Mouse (Mus musculus) forebrain, embryonic 16.5 days (tissue): ENCODE results near the gene Nhp2. TPM values are rescaled to one million over a fixed set of nuclear protein-coding genes. Genes with fewer than 3 reads are reported as not detected.

Experiments
- ATAC-seq: fragments of 200-750 bp; cut with Nextera tagmentation; 2 replicates; pipeline ENCODE4 v1.8.0; 2017; ENCODE audit warnings: mild to moderate bottlenecking, moderate library complexity
- H3K27ac ChIP-seq: fragments of 300-500 bp; sonication (generic); 2 replicates; pipeline ENCODE4 v1.5.1; 2014; ENCODE audit warnings: low read length, control low read depth
- H3K27me3 ChIP-seq: fragments of 300-500 bp; sonication (generic); replicated peaks from 2 replicates; pipeline ENCODE4 v1.6.1; 2014; ENCODE audit warnings: low read length; ENCODE audit not compliant: control insufficient read depth, insufficient read depth
- H3K36me3 ChIP-seq: fragments of 300-500 bp; sonication (generic); 2 replicates; pipeline ENCODE4 v1.6.1; 2014; ENCODE audit not compliant: control insufficient read depth, insufficient read depth
- H3K4me1 ChIP-seq: fragments of 300-500 bp; sonication (generic); replicated peaks from 2 replicates; pipeline ENCODE4 v1.6.1; 2014; ENCODE audit warnings: low read length; ENCODE audit not compliant: control insufficient read depth, insufficient read depth
- H3K4me2 ChIP-seq: fragments of 300-500 bp; sonication (generic); 2 replicates; pipeline ENCODE4 v1.6.1; 2014; ENCODE audit warnings: mild to moderate bottlenecking, low read length, control low read depth
- H3K4me3 ChIP-seq: fragments of 300-500 bp; sonication (generic); replicated peaks from 2 replicates; pipeline ENCODE4 v1.5.1; 2014; ENCODE audit warnings: mild to moderate bottlenecking, low read length, control low read depth
- H3K9ac ChIP-seq: fragments of 300-500 bp; sonication (generic); replicated peaks from 2 replicates; pipeline ENCODE4 v1.6.1; 2014; ENCODE audit warnings: low read depth, low read length, control low read depth
- H3K9me3 ChIP-seq: fragments of 300-500 bp; sonication (generic); 2 replicates; pipeline ENCODE4 v1.6.1; 2016; ENCODE audit warnings: low read length; ENCODE audit not compliant: control insufficient read depth
- WGBS: fragments of 180-500 bp; shearing (Covaris S2); extraction: QIAGEN DNeasy Blood & Tissue Kit; methylation state at CpG from one replicate; pipeline ENCODE4 v1.1.7; 2014; 5-methylcytosine and 5-hydroxymethylcytosine counted together
- polyA plus RNA-seq: library from polyadenylated mRNA; unstranded; fragments of >200 nt; fragmentation: Nextera tagmentation; extraction: Ambion mirVana; gene quantifications from 2 replicates; pipeline ENCODE4 v1.2.1, GENCODE M21; 2015

Gene Nhp2
- polyA plus RNA-seq, 1 experiment from 2014 or later = 97.9 TPM

DNA sequence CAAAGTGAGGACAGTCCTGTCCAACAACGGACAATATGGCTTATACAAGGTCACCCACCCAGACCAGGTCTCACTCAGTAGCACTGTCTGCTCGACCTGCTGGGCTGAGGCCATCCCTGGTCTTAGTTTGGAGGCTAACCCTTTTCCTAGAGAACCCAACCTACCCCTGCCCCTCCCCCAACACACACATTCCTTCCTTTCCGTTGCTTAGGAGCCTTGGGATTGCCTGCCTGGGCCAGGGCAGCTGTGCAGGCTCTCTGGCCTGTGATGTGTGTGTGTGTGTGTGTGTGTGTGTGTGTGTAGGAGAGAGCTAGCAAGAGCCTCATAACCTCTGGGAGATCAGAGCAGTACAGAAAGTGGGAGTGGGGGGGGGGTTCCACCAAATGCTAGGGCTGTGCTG, 29.0 kb downstream of the Nhp2 start:
- Histone ChIP-seq H3K9ac (no peak overlapping the region), H3K4me3 (no peak overlapping the region), H3K9me3 (no peaks in the 10 kb centered on the region), H3K4me1 (peaks cover 16% of the 10 kb centered on the region), H3K4me2 (no peak overlapping the region), H3K27me3 (peaks cover 2% of the 10 kb centered on the region; the same call in 1 of the 2 replicates), H3K27ac (no peak overlapping the region), H3K36me3 (no peaks in the 10 kb centered on the region)
- WGBS = 21% methylated on average over 3 of the region's 3 CpGs
- no peak for ATAC-seq

- 34% methylated on average over 11 of the region's 11 CpGs for WGBS
- no peak overlapping the region for H3K27ac ChIP-seq
- H3K36me3 ChIP-seq = no peaks in the 10 kb centered on the region
- peak overlapping the region; percentile 12; the same call in 1 of the 2 replicates for H3K9ac ChIP-seq
- H3K27me3 ChIP-seq = peaks cover 2% of the 10 kb centered on the region; the same call in 1 of the 2 replicates
- H3K4me3 ChIP-seq = peak overlapping the region; percentile 54
- no peaks in the 10 kb centered on the region for H3K9me3 ChIP-seq
- ATAC-seq = no peak
- peaks cover 16% of the 10 kb centered on the region for H3K4me1 ChIP-seq
- H3K4me2 ChIP-seq = peak overlapping the region; percentile 91
These were observed 29.8 kb downstream of the Nhp2 start for GRCm38 (mm10) chr11:51649111-51649888.

- peak overlapping the region; percentile 91 for H3K4me2 ChIP-seq
- H3K27ac ChIP-seq = no peak overlapping the region
- peak overlapping the region; percentile 70 for H3K9ac ChIP-seq
- H3K27me3 ChIP-seq = peaks cover 2% of the 10 kb centered on the region; the same call in 1 of the 2 replicates
- 2% methylated on average over 7 of the region's 7 CpGs for WGBS
- peaks cover 16% of the 10 kb centered on the region for H3K4me1 ChIP-seq
- no peaks in the 10 kb centered on the region for H3K36me3 ChIP-seq
- no peaks in the 10 kb centered on the region for H3K9me3 ChIP-seq
- H3K4me3 ChIP-seq = peak overlapping the region; percentile 54
- no peak for ATAC-seq
These were observed 30.3 kb downstream of the Nhp2 start for GRCm38 (mm10) chr11:51649889-51650199.

- peaks cover 16% of the 10 kb centered on the region for H3K4me1 ChIP-seq
- peak; percentile 21 for ATAC-seq
- no peaks in the 10 kb centered on the region for H3K36me3 ChIP-seq
- H3K4me2 ChIP-seq = peak overlapping the region; percentile 91
- H3K9me3 ChIP-seq = no peaks in the 10 kb centered on the region
- no peak overlapping the region for H3K27ac ChIP-seq
- peaks cover 2% of the 10 kb centered on the region; the same call in 1 of the 2 replicates for H3K27me3 ChIP-seq
- peak overlapping the region; percentile 70 for H3K9ac ChIP-seq
- H3K4me3 ChIP-seq = peak overlapping the region; percentile 54
- 2% methylated on average over 29 of the region's 30 CpGs for WGBS
These were observed 30.7 kb downstream of the Nhp2 start for GRCm38 (mm10) chr11:51650261-51650660.

- Histone ChIP-seq H3K36me3 (no peaks in the 10 kb centered on the region), H3K4me1 (peaks cover 16% of the 10 kb centered on the region), H3K4me2 (peak within 1 kb of the TSS; percentile 91), H3K9me3 (no peaks in the 10 kb centered on the region), H3K4me3 (peak within 1 kb of the TSS; percentile 54), H3K9ac (peak within 1 kb of the TSS; percentile 70), H3K27me3 (peaks cover 2% of the 10 kb centered on the region; the same call in 1 of the 2 replicates), H3K27ac (no peak within 1 kb of the TSS)
- WGBS = under 1% methylated on average over 69 of the region's 70 CpGs
- peak; percentile 82 for ATAC-seq
These were observed 31.4 kb downstream of the Nhp2 start, which contains the start of the genes N4bp3 and D930048N14Rik for GRCm38 (mm10) chr11:51650691-51651515. N4bp3 (minus strand) TSS chr11:51650842. D930048N14Rik (plus strand) TSS chr11:51650954.

DNA sequence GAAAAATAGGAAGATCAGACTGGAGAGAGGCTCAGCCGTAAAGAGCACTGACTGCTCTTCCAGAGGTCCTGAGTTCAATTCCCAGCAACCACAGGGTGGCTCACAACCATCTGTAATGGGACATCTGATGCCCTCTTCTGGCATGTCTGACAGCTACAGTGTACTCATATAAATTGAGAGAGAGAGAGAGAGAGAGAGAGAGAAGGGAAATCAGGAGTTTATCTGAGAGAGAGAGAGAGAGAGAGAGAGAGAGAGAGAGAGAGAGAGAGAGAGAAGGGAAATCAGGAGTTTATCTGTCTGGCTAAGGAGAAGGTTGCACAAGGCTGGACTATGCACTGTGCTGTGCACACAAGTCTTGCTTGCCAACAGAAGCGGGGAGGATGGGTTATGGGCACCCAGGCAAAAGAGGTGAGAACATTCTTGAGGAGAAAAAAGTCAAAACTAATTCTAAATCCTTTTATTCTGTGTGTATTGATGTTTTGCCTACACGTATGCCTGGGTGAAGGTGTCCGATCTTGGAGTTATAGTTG, 33.4 kb downstream of the Nhp2 start:
- no peak overlapping the region for H3K27ac ChIP-seq
- peaks cover 16% of the 10 kb centered on the region for H3K4me1 ChIP-seq
- no peak overlapping the region for H3K4me3 ChIP-seq
- no peak for ATAC-seq
- no peak overlapping the region for H3K9ac ChIP-seq
- WGBS = 94% methylated on average over 4 of the region's 4 CpGs
- H3K9me3 ChIP-seq = no peaks in the 10 kb centered on the region
- peaks cover 2% of the 10 kb centered on the region; the same call in 1 of the 2 replicates for H3K27me3 ChIP-seq
- no peak overlapping the region for H3K4me2 ChIP-seq
- H3K36me3 ChIP-seq = no peaks in the 10 kb centered on the region

DNA sequence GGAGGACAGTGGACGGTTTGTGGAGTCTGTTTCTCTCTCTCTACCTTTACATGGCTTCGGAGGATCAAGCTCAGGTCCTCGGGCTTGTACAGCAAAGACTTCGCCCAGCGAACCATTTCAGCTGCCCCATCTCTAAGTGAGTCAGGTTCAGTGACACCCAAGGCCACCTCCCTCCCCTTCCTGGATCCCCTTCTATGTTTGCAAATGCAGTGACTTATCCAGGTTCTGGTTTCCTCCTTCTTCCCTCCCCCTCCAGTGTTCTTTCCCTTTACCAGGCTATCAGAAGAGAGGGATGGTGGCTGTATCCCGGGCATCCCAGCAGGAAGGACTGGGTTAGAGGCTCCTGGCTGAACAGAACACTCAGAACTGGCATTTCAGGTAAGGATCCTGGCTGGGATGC, 34.2 kb downstream of the Nhp2 start:
- Histone ChIP-seq H3K4me3 (no peak overlapping the region), H3K4me1 (peaks cover 13% of the 10 kb centered on the region), H3K9ac (no peak overlapping the region), H3K4me2 (no peak overlapping the region), H3K36me3 (no peaks in the 10 kb centered on the region), H3K9me3 (no peaks in the 10 kb centered on the region), H3K27me3 (peaks cover 2% of the 10 kb centered on the region; the same call in 1 of the 2 replicates), H3K27ac (no peak overlapping the region)
- WGBS = 90% methylated on average over 6 of the region's 6 CpGs
- ATAC-seq = no peak

DNA sequence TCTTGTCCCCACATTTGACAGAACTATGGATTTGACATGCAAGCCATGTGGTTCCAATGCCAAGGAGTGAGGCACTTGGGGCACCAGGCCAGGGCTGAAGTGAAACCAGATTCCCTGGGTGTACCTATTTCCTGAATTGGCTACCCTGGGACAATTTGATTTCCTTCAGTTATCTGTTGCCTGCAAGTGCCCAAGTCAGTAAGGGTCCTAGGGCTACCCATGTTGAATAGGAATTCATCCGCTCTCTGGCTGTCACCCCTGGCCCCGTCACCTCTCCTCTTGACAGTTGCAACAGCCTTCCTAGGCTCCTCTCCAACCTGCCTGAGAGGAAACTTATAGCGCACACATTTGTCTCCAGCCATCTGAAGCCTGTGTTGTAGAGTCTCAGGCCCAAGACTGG, 35.4 kb downstream of the Nhp2 start:
- Histone ChIP-seq H3K36me3 (no peaks in the 10 kb centered on the region), H3K4me1 (peaks cover 9% of the 10 kb centered on the region), H3K4me3 (no peak overlapping the region), H3K9me3 (no peaks in the 10 kb centered on the region), H3K9ac (no peak overlapping the region), H3K27me3 (peaks cover 2% of the 10 kb centered on the region; the same call in 1 of the 2 replicates), H3K4me2 (no peak overlapping the region), H3K27ac (no peak overlapping the region)
- ATAC-seq = no peak
- 95% methylated on average over 3 of the region's 3 CpGs for WGBS
